Mouse (Mus musculus) cerebellum, postnatal 4 days (tissue): ENCODE results near the gene Tsnaxip1.
A peak's percentile ranks its signal among the peaks of the same experiment; 100 is the strongest.

Experiments
- DNase-seq, 2 experiments: peaks; one replicate each; pipeline ENCODE4 v3.0.0; 2022; ENCODE audit warnings: low spot score in 2 of 2, mixed read lengths in 1 of 2

Gene Tsnaxip1

DNA sequence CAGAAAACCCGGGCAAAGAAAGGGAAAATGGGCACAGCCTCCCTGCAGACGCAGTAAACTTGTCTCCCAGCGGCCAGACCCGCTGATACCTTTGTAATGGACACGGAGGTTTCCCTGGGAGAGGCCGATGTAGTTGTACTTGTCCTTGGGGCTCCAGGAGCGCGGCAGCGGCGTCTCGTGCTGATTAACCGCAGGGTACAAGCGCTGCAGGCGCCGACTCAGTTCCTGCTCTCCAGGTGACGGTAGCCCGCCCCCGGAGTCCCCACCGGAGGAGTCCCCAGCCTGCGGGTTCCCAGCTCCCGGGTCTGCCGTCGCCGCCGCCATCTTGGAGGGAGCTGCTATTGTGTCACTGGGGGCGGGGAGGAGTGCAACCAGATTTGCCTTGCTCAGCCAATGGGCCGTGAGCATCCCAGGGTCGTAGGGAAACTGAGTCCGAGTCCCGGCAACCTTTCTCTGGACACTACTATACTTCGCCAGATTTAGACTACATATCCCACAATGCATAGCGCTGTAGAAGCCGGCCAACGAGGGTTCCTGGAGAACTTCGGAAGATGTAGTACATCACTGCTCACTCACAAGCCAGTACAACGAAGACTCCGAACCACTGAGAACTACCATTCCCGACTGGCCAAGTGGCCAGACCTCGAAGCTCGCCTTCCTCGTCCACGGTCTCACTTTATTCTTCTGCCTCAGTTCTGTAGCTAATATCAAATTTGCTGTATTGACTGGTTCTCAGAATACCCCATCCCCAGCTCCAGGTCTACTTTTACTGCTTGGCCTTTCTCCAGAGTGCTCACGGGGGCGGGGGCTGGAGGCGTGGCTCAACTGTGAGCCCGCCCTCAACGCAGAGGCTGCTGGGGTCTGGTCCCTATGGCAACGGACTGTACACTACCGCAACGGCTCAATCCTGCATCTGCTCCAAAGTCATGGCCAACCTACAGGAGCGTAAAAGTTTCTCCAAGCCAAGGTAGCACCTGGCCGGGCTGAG, at the start of gene Tsnaxip1, which contains the start of gene Ranbp10:
Gene Tsnaxip1 (plus strand): TSS at position 871 of the 988 bp plus-strand sequence.
Gene Ranbp10 (minus strand): TSS at position 490 of the 988 bp plus-strand sequence.
- peak; percentile 83 to 92 for DNase-seq

GRCm38 (mm10) chr8:105777833-105778232, 49.7 kb upstream of the Tsnaxip1 start:
- no peak for DNase-seq

DNA sequence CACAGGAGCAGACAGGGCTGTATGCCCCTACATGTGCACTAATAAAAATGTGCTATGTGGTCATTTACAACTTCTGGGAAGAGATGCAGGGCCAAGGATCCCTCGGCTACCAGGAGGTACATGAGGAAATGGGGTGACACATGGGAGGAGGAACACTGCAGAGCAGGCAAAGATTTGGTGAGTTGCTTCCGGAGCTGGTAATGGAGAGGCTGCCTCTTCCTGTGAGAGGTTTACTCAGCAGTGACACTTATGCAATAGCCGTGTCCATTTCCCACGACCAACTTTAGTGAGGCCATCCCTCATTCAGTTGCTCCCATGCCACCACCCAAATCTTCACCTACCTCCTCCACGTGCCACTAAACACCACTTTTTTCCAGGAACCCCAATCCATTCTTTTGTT, 47.2 kb upstream of the Tsnaxip1 start:
- DNase-seq = no peak

- DNase-seq = peak in 1 of 2 experiments; percentile 50
These were observed 39.3 kb upstream of the Tsnaxip1 start for GRCm38 (mm10) chr8:105788241-105788640.

DNA sequence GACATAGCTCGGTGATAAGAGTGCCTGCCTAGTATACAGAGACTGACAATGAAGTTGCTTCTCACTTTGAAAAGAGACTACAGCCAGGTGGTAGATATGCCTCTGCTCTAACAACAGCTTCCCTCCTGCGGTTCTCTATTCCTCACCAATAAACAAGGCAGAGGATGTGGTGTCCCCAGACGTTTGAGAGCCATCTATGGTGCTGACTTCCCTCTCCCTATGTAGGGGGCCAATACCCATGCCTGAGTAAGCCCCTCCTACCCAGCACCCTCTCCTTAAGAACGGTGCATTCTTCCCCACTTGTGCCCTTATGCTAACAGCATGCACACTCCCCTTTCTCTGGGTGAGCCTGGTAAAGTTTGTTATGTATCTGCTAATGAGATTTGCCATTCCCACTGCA, 38.6 kb upstream of the Tsnaxip1 start:
- no peak for DNase-seq

GRCm38 (mm10) chr8:105789626-105790025, 37.9 kb upstream of the Tsnaxip1 start:
- DNase-seq = no peak

DNA sequence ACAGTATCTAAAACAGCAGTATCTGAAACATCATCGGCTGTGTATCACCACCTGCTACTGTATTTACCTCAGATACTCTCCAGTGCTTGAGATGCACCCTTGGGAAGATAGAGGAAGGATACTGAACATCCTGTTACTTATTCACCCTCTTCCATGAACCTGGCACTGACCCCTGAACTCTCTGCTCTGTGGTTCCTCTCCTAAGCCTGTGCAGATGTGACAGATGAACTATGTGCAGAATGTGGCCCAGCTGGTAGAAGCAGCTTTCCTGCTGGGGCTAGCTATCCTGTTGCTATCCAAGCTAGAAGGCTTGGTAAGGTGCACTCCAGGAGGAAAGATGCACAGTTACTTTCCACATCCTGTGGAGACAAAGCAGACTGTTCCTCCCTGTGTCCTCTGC, 34.2 kb upstream of the Tsnaxip1 start:
- no peak for DNase-seq

DNA sequence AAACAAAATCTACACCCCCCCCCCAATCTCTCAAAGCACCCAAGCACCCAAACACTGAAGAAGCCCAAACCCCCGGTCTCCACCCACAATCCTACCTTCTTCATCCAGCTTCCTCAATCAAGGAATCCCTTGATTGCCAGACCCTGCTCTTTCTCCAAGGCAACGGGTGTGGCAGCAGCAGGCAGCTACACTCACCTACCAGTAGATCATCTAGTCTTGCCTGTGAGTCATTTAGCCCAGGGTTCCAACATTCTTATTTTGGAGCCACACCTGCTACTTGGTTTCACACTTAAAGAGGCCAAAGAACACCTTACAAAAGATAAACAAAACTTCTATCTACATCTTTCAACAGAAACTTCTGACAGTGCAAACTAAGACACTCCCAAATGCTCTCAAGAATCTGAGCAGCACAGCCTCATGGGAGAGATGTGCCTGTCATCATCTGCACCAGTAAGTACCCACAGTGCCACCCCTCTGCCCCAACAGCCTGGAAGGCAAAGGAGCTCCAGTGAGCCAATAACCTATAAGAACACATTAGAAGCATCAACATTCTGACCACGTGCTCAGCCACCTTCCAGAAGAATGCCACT, 33.4 kb upstream of the Tsnaxip1 start:
- DNase-seq = no peak

DNA sequence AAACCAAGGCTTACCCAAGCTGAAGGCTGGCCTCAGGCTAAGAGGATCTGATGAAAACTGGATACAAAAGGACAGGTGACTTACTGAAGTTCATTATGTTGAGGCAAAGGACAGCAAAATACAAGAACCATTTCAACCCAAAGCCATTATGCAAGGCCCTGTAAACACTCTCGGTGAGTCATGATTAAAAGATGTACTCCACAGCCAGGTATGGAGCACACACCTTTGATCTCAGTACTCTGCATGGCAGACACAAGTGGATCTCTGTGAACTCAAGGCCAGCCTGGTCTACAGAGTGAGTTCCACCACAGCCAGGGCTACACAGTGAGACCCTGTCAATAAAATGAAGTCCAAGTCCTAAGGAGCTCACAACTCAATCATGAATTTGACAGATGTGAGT, 31.7 kb upstream of the Tsnaxip1 start:
- no peak for DNase-seq

GRCm38 (mm10) chr8:105798408-105798807, 29.1 kb upstream of the Tsnaxip1 start:
- no peak for DNase-seq

DNA sequence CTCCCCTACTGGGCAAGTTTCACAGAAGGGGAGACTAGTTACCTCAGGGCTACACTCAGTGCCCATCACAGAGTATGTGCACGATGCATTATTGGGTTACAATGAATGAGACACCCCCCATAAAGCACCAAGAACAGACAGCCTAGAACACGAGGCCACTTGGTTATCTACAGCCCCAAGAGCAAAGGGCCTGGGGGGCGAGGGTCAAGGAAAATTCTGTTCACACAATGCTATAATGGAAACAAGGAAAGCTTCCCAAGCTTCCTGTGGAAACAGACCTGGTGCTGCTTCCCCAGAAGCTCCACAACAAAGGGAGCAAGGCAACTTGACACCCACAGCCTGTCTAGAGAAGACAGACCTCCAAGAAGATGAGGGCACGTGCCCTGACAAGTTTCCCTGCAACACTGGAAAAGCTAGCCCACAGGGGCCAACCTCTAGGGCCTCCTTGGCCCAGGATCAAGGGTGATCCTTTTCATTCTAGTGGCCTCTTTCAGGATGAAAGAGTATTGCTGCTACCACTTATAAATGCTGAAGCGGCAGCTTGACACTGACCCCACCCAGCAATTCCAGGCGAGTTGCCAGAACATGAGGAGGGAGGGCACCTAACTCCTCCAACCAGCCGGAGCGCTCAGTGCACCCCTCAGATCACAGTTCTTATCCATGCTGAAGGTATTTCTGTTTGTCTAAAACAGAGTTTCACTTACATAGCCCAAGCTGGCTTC, 28.3 kb upstream of the Tsnaxip1 start:
- DNase-seq = peak in 1 of 2 experiments; percentile 44

DNA sequence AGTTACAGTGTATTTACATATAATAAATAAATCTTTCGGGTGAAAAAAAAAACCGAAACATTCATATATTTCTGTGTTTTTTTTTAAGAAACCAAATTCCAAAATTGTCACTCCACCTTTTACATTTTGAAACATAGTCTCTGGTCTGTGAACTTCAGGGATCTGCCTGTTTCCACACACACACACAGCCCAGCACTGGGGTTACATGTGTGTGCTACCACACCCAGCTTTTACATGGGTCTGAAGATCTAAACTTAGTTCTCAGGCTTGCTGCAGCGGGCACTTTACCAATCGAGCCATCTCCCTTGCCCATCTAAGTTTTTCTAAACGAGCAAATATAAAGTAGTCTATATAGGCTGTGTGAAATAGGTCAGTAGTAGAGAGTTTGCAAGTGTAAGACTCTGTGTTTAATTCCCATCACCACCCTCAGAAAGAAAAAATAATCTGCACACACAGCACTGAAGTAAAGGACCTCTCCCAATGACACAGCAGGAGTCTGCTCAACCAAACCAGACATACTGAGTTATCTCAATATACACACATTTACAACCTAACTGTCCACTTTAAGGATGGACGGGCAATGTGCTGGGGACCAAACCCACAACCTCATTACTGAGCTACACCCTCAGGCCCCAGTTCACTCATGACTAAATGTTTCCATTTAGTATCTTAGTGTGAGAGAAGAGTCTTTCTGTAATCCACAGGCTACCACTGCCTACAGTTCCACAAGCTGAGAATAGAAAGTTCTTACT, 26.2 kb upstream of the Tsnaxip1 start:
- DNase-seq = no peak

DNA sequence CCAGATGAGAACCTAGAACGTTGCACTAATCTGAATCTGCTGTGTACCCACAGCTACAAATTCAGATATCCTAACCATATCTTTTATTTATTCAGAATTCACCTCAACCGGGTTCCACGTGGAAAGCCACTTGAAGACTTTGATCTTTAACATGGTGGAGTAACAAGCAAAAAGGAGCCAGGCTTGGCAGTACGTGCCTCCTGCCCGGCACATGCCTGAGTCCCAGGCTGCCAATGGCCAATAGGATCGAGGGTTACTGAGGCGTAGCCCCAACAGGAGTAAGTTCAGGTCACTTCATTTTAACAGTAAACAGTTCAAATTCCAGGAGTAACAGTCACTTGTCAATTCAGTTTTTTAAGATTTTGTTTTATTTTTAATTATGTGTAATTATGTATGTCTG, 22.7 kb upstream of the Tsnaxip1 start:
- no peak for DNase-seq

GRCm38 (mm10) chr8:105805346-105805745, 22.2 kb upstream of the Tsnaxip1 start:
- no peak for DNase-seq

- DNase-seq = no peak
These were observed 21.6 kb upstream of the Tsnaxip1 start for GRCm38 (mm10) chr8:105805964-105806363.

DNA sequence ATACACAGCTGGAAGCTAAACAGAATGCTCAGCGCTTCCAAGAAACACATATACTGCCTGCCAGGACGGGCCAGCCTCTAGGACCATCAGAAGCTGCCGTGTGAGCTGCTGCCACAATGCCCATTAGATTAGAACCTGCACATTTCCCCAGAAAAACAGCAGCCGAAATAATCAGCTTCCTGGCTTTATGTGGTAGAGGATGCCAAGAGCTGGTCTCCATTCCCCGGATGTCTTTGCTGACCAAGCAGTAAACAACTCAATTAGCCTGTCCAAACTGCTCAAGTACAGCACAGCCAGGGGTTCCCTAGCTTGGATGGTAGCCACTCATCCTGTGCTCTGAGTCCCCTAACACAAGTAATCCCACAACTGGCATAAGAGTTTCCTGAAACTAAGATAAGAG, 19.8 kb upstream of the Tsnaxip1 start:
- no peak for DNase-seq

GRCm38 (mm10) chr8:105808480-105808879, 19.1 kb upstream of the Tsnaxip1 start:
- no peak for DNase-seq

GRCm38 (mm10) chr8:105810245-105810786, 17.2 kb upstream of the Tsnaxip1 start:
- DNase-seq = no peak

GRCm38 (mm10) chr8:105811061-105811460, 16.5 kb upstream of the Tsnaxip1 start:
- DNase-seq = no peak

DNA sequence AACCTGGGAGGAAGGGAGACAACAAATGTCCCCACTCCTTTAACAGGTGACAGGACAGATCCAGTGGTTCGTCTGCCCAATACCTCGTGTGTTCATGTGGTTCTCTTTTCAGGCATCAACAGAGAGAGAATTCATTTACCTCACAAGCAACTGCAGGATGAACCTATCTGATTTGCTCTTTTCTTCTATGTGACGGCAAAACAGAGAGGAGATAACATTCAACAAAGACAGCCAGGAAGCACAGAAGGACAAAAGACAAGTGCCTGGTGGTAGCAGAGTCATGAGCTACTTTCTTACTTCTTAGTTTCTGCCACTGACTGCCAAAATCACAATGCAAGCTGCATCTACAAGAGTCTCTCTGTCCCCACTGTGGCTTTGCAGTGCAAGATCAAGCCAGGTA, 16.0 kb upstream of the Tsnaxip1 start:
- DNase-seq = no peak

- no peak for DNase-seq
These were observed 15.0 kb upstream of the Tsnaxip1 start for GRCm38 (mm10) chr8:105812511-105812910.
